Mouse (Mus musculus): ENCODE measurements around the gene Tbx2.

DNA sequence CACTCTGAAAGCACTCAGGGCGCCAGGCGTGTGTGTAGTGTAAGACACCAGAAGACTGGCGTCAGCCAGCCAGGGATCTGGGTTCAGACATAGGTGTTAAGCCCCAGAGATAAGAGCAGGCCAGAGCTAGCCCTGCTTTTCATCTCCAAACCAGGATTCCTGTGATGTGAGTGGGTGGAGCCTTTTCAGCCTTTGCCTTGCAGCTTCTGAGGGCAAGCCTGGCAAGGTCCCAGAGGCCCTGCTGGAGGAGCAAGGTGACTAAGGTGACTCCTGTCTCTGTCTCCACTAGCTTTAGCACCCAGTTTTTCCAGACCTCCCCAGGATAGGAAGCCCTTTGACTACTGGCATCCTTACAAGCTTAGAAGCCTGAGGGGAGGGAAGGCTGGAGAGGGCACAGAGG, 13.9 kb upstream of the Tbx2 start:
- TF ChIP-seq RAD21 (IDR thresholded peaks at IDR 0.05; ENCODE audit: low read depth, low read length) (no peak), BHLHE40 (IDR thresholded peaks at IDR 0.05; ENCODE audit: borderline replicate concordance, low read depth, low read length) (no peak), POLR2A (IDR thresholded peaks at IDR 0.05; ENCODE audit: control insufficient read depth in 1 of 2, insufficient read depth in 1 of 2, low read depth in 1 of 2, low read length in 2 of 2, poor library complexity in 1 of 2) (no peak), EP300 (IDR thresholded peaks at IDR 0.05; ENCODE audit: low read depth in 1 of 2, low read length in 2 of 2) (no peak), E2F4 (IDR thresholded peaks at IDR 0.05; ENCODE audit: borderline replicate concordance, low read depth, low read length) (no peak), CTCF (IDR thresholded peaks at IDR 0.05 in 2 of 3, conservative IDR thresholded peaks at IDR 0.05 in 1 of 3; ENCODE audit: control insufficient read depth in 1 of 3, insufficient read depth in 1 of 3, low read depth in 2 of 3, low read length in 3 of 3, poor library complexity in 1 of 3, severe bottlenecking in 1 of 3) (no peak), RCOR1 (IDR thresholded peaks at IDR 0.05; ENCODE audit: low read depth, low read length) (no peak), MAX (IDR thresholded peaks at IDR 0.05; ENCODE audit: low read length) (no peak), HCFC1 (IDR thresholded peaks at IDR 0.05; ENCODE audit: low read depth, low read length) (no peak), TCF12 (IDR thresholded peaks at IDR 0.05; ENCODE audit: low read depth, low read length) (no peak), ZNF384 (IDR thresholded peaks at IDR 0.05; ENCODE audit: low read depth, low read length) (no peak), KAT2A (conservative IDR thresholded peaks at IDR 0.05; ENCODE audit: low read depth, low read length) (no peak), CHD1 (IDR thresholded peaks at IDR 0.05; ENCODE audit: low read depth, low read length) (no peak), NRF1 (IDR thresholded peaks at IDR 0.05; ENCODE audit: insufficient read depth, low read depth, low read length, poor library complexity, severe bottlenecking) (no peak)

Data from MEL (cell line).